Mouse (Mus musculus) CH12.LX (cell line): ENCODE results near the gene Rgs3.

ENCODE experiments used
- CHD1 ChIP-seq: IDR thresholded peaks from 2 replicates; pipeline ENCODE4 v1.6.1; 2012; ENCODE audit warnings: low read depth, low read length, improper control_type of control experiment, inconsistent platforms
- CHD2 ChIP-seq: IDR thresholded peaks from 2 replicates; pipeline ENCODE4 v1.6.1; 2011; ENCODE audit warnings: low read length, improper control_type of control experiment
- CTCF ChIP-seq, 2 experiments: IDR thresholded peaks in 1 of 2; conservative IDR thresholded peaks in 1 of 2; 2 replicates each; pipeline ENCODE4 v1.5.1; 2011 to 2012; ENCODE audit warnings: low read depth in 2 of 2, low read length in 2 of 2, improper control_type of control experiment in 1 of 2, inconsistent platforms in 1 of 2, mild to moderate bottlenecking in 1 of 2, moderate library complexity in 1 of 2
- E2F4 ChIP-seq: IDR thresholded peaks from 2 replicates; pipeline ENCODE4 v1.6.1; 2011; ENCODE audit warnings: low read depth, low read length, improper control_type of control experiment; ENCODE audit not compliant: insufficient replicate concordance
- EP300 ChIP-seq: IDR thresholded peaks from 2 replicates; pipeline ENCODE4 v1.6.1; 2011; ENCODE audit warnings: low read length, improper control_type of control experiment
- NELFE ChIP-seq: IDR thresholded peaks from 2 replicates; pipeline ENCODE4 v1.6.1; 2011; ENCODE audit warnings: low read depth, low read length, improper control_type of control experiment
- POLR2A ChIP-seq: IDR thresholded peaks from 2 replicates; pipeline ENCODE4 v1.6.1; 2011; ENCODE audit warnings: low read depth, mild to moderate bottlenecking, improper control_type of control experiment, low read length
- RAD21 ChIP-seq: IDR thresholded peaks from 2 replicates; pipeline ENCODE4 v1.6.1; 2011; ENCODE audit warnings: low read depth, mild to moderate bottlenecking, low read length, improper control_type of control experiment, moderate library complexity
- TCF12 ChIP-seq: IDR thresholded peaks from 2 replicates; pipeline ENCODE4 v1.6.1; 2014; ENCODE audit warnings: low read depth, mild to moderate bottlenecking, inconsistent platforms, low read length, improper control_type of control experiment
- ZNF384 ChIP-seq: IDR thresholded peaks from 2 replicates; pipeline ENCODE4 v1.6.1; 2012; ENCODE audit warnings: low read depth, low read length, improper control_type of control experiment, inconsistent platforms

- TF ChIP-seq CTCF (conservative IDR thresholded peaks at IDR 0.05 in 1 of 2, IDR thresholded peaks at IDR 0.05 in 1 of 2; ENCODE audit: low read depth in 2 of 2, low read length in 2 of 2) (no peak), POLR2A (no peak), TCF12 (no peak), CHD2 (no peak), ZNF384 (no peak), EP300 (no peak), E2F4 (no peak), RAD21 (no peak), CHD1 (no peak), NELFE (no peak)
These were observed 6.9 kb downstream of the Rgs3 start for GRCm38 (mm10) chr4:62566530-62566929.
